Mouse (Mus musculus): ENCODE results near the gene Lrrc28.
"Not testable (repeated sequence)": the region's sequence is repeated elsewhere in the genome, so short reads cannot be mapped to it uniquely, and the experiment has no call there.

The Lrrc28 gene

GRCm38 (mm10) chr7:67530981-67531380 is 114.1 kb downstream of the Lrrc28 start:
- DNase-seq (ENCODE audit: inconsistent ontology term): no peak

- DNase-seq (ENCODE audit: inconsistent ontology term): no peak
These were observed 115.7 kb downstream of the Lrrc28 start for GRCm38 (mm10) chr7:67529381-67529780.

GRCm38 (mm10) chr7:67528821-67529221 is 116.2 kb downstream of the Lrrc28 start:
- DNase-seq (ENCODE audit: inconsistent ontology term): no peak

- DNase-seq (ENCODE audit: inconsistent ontology term): peak; percentile 16
These were observed 116.8 kb downstream of the Lrrc28 start for GRCm38 (mm10) chr7:67528063-67528811.

GRCm38 (mm10) chr7:67525886-67526580 is 119.0 kb downstream of the Lrrc28 start:
- DNase-seq (ENCODE audit: inconsistent ontology term): no peak

- not testable (repeated sequence) for DNase-seq (ENCODE audit: inconsistent ontology term)
These were observed 121.0 kb downstream of the Lrrc28 start for GRCm38 (mm10) chr7:67524069-67524468.

GRCm38 (mm10) chr7:67523400-67523799 is 121.7 kb downstream of the Lrrc28 start:
- no peak for DNase-seq (ENCODE audit: inconsistent ontology term)

- not testable (repeated sequence) for DNase-seq (ENCODE audit: inconsistent ontology term)
These were observed 123.3 kb downstream of the Lrrc28 start for GRCm38 (mm10) chr7:67521731-67522130.

- no peak for DNase-seq (ENCODE audit: inconsistent ontology term)
These were observed 124.1 kb downstream of the Lrrc28 start for GRCm38 (mm10) chr7:67520959-67521358.

GRCm38 (mm10) chr7:67520001-67520400 is 125.1 kb downstream of the Lrrc28 start:
- DNase-seq (ENCODE audit: inconsistent ontology term): no peak

- DNase-seq (ENCODE audit: inconsistent ontology term): no peak
These were observed 129.4 kb downstream of the Lrrc28 start for GRCm38 (mm10) chr7:67515621-67516020.

GRCm38 (mm10) chr7:67514893-67515292 is 130.2 kb downstream of the Lrrc28 start:
- no peak for DNase-seq (ENCODE audit: inconsistent ontology term)

- no peak for DNase-seq (ENCODE audit: inconsistent ontology term)
These were observed 130.7 kb downstream of the Lrrc28 start for GRCm38 (mm10) chr7:67514380-67514779.

- DNase-seq (ENCODE audit: inconsistent ontology term): no peak
These were observed 131.4 kb downstream of the Lrrc28 start for GRCm38 (mm10) chr7:67513656-67514055.

GRCm38 (mm10) chr7:67511606-67512005 is 133.5 kb downstream of the Lrrc28 start:
- DNase-seq (ENCODE audit: inconsistent ontology term): no peak

GRCm38 (mm10) chr7:67503281-67504010 is 141.6 kb downstream of the Lrrc28 start:
- no peak for DNase-seq (ENCODE audit: inconsistent ontology term)

GRCm38 (mm10) chr7:67502631-67503030 is 142.4 kb downstream of the Lrrc28 start:
- DNase-seq (ENCODE audit: inconsistent ontology term): no peak

GRCm38 (mm10) chr7:67500878-67501277 is 144.2 kb downstream of the Lrrc28 start:
- DNase-seq (ENCODE audit: inconsistent ontology term): no peak

- no peak for DNase-seq (ENCODE audit: inconsistent ontology term)
These were observed 144.8 kb downstream of the Lrrc28 start for GRCm38 (mm10) chr7:67500076-67500828.

- DNase-seq (ENCODE audit: inconsistent ontology term): no peak
These were observed 145.6 kb downstream of the Lrrc28 start for GRCm38 (mm10) chr7:67499516-67499915.

GRCm38 (mm10) chr7:67493795-67494687 is 151.0 kb downstream of the Lrrc28 start:
- DNase-seq (ENCODE audit: inconsistent ontology term): no peak
